Mouse (Mus musculus) heart, adult 2 months (tissue): ENCODE results near the gene Ace3. TPM values are rescaled to one million over a fixed set of nuclear protein-coding genes. Genes with fewer than 3 reads are reported as not detected.

ENCODE experiments used
- DNase-seq, 2 experiments: peaks; one replicate each; pipeline ENCODE4 v3.0.0; 2021
- H3K27ac ChIP-seq: fragments of 200-600 bp; 2 replicates; pipeline ENCODE4 v1.8.1; 2022
- H3K27me3 ChIP-seq: fragments of 200-500 bp; 2 replicates; pipeline ENCODE4 v1.6.1; 2012; ENCODE audit warnings: mild to moderate bottlenecking, low read length, inconsistent platforms, mixed read lengths; ENCODE audit not compliant: control insufficient read depth, insufficient read depth
- H3K36me3 ChIP-seq: fragments of 200-500 bp; 2 replicates; pipeline ENCODE4 v1.6.1; 2012; ENCODE audit warnings: low read length, inconsistent platforms; ENCODE audit not compliant: control insufficient read depth, insufficient read depth
- H3K4me1 ChIP-seq: fragments of 200-500 bp; 2 replicates; pipeline ENCODE4 v1.6.1; 2011; ENCODE audit warnings: low read length; ENCODE audit not compliant: control insufficient read depth, insufficient read depth
- H3K4me3 ChIP-seq: fragments of 200-600 bp; 2 replicates; pipeline ENCODE4 v1.8.1; 2022
- H3K79me2 ChIP-seq: fragments of 200-500 bp; replicated peaks from 2 replicates; pipeline ENCODE4 v1.6.1; 2012; ENCODE audit warnings: mild to moderate bottlenecking, inconsistent platforms, low read length, moderate library complexity, mixed read lengths; ENCODE audit not compliant: control insufficient read depth, insufficient read depth
- H3K9ac ChIP-seq: fragments of 200-500 bp; 2 replicates; pipeline ENCODE4 v1.6.1; 2012; ENCODE audit warnings: low read depth, mild to moderate bottlenecking, control low read depth, inconsistent platforms, low read length, mixed read lengths
- CTCF ChIP-seq: fragments of 200-600 bp; IDR thresholded peaks from 2 replicates; pipeline ENCODE4 v1.8.1; 2022; ENCODE audit warnings: antibody characterized with exemption, mild to moderate bottlenecking, moderate library complexity
- EP300 ChIP-seq: fragments of 200-500 bp; IDR thresholded peaks from 2 replicates; pipeline ENCODE4 v1.6.1; 2011; ENCODE audit warnings: low read depth, low read length, control low read depth; ENCODE audit not compliant: insufficient read depth
- POLR2A ChIP-seq: fragments of 200-500 bp; IDR thresholded peaks from 2 replicates; pipeline ENCODE4 v1.6.1; 2011; ENCODE audit warnings: mild to moderate bottlenecking, low read depth, low read length, control low read depth; ENCODE audit not compliant: insufficient read depth
- WGBS: fragments of 180-500 bp; shearing (Covaris S2); methylation state at CpG from one replicate; pipeline ENCODE4 v1.1.7; 2018; 5-methylcytosine and 5-hydroxymethylcytosine counted together
- intact Hi-C: fragments of 180-260 bp; cut with DNase I; formaldehyde crosslinking; loops from one replicate; pipeline ENCODE4 v1.15.1; 2025
- polyA plus RNA-seq: library from polyadenylated mRNA; depleted of rRNA; stranded (reverse); fragments of >200 nt; gene quantifications from 2 replicates; pipeline ENCODE4 v1.2.3, GENCODE M21; 2012; rRNA removed
- total RNA-seq, 2 experiments: library from RNA; stranded (reverse); gene quantifications; 2 replicates each; pipeline ENCODE4 v1.2.3; 2021

Ace3 gene
- total and polyA plus RNA-seq, 3 experiments, result not detected

- Histone ChIP-seq H3K79me2 (no peaks in the 10 kb centered on the region), H3K4me3 (no peak overlapping the region), H3K4me1 (no peaks in the 10 kb centered on the region), H3K9ac (no peak overlapping the region), H3K27ac (no peak overlapping the region), H3K27me3 (no peaks in the 10 kb centered on the region), H3K36me3 (no peaks in the 10 kb centered on the region)
- no peak for DNase-seq
- TF ChIP-seq CTCF, result no peak
- no peak for TF ChIP-seq POLR2A
- TF ChIP-seq EP300, result no peak
- 84% methylated on average over 2 of the region's 2 CpGs for WGBS
- intact Hi-C loops, result no loop called here
Observed at GRCm38 (mm10) chr11:106053921-106054320, 59.4 kb downstream of the Ace3 start.

GRCm38 (mm10) chr11:106054600-106054999 is 60.1 kb downstream of the Ace3 start:
- intact Hi-C loops, result no loop called here
- H3K27ac ChIP-seq, result no peak overlapping the region
- no peaks in the 10 kb centered on the region for H3K79me2 ChIP-seq
- H3K4me1 ChIP-seq, result no peaks in the 10 kb centered on the region
- no peak for TF ChIP-seq EP300
- TF ChIP-seq CTCF, result no peak
- no peak for TF ChIP-seq POLR2A
- no peaks in the 10 kb centered on the region for H3K36me3 ChIP-seq
- DNase-seq, result no peak
- H3K27me3 ChIP-seq, result no peaks in the 10 kb centered on the region
- H3K9ac ChIP-seq, result no peak overlapping the region
- 94% methylated on average over 8 of the region's 8 CpGs for WGBS
- no peak overlapping the region for H3K4me3 ChIP-seq

Other genes with a start within 250 kb of the Ace3 start
- 1 to 10 TPM; 8.2 to 8.5 TPM for gene Cyb561, start 41.3 kb upstream of the Ace3 start, total RNA-seq
- 17.0 and 17.6 TPM in 2 replicates for gene Cyb561, start 41.3 kb upstream of the Ace3 start, polyA plus RNA-seq
- 10 to 100 TPM; 18.8 to 23.7 TPM for gene Ace, start 26.7 kb upstream of the Ace3 start, total RNA-seq
- gene Ace, start 26.7 kb upstream of the Ace3 start, polyA plus RNA-seq, result 34.4 and 42.1 TPM in 2 replicates
- gene Kcnh6, start 13.4 kb downstream of the Ace3 start, total RNA-seq, result not detected
- gene Kcnh6, start 13.4 kb downstream of the Ace3 start, polyA plus RNA-seq, result 0.26 and 0.39 TPM in 2 replicates
- gene Dcaf7, start 42.2 kb downstream of the Ace3 start, total RNA-seq, result 10 to 100 TPM; 36.5 to 39.2 TPM
- 28.9 and 48.7 TPM in 2 replicates for gene Dcaf7, start 42.2 kb downstream of the Ace3 start, polyA plus RNA-seq
- 10 to 100 TPM; 56.4 to 59.6 TPM for gene Taco1, start 71.4 kb downstream of the Ace3 start, total RNA-seq
- gene Taco1, start 71.4 kb downstream of the Ace3 start, polyA plus RNA-seq, result 32.8 and 45.3 TPM in 2 replicates
- 10 to 100 TPM; 36.0 to 38.9 TPM for gene Map3k3, start 89.9 kb downstream of the Ace3 start, total RNA-seq
- 25.1 and 39.8 TPM in 2 replicates for gene Map3k3, start 89.9 kb downstream of the Ace3 start, polyA plus RNA-seq
- gene Gm10840, start 166.2 kb downstream of the Ace3 start, total RNA-seq, result not detected
- gene Gm10840, start 166.2 kb downstream of the Ace3 start, polyA plus RNA-seq, result not detected in 2 replicates
- 1 to 10 TPM; 3.6 to 4.7 TPM for gene Limd2, start 166.2 kb downstream of the Ace3 start, total RNA-seq
- gene Limd2, start 166.2 kb downstream of the Ace3 start, polyA plus RNA-seq, result 10.0 and 11.5 TPM in 2 replicates
- 1 to 10 TPM; 6.2 to 7.0 TPM for gene Strada, start 207.5 kb downstream of the Ace3 start, total RNA-seq
- gene Strada, start 207.5 kb downstream of the Ace3 start, polyA plus RNA-seq, result 16.9 and 21.8 TPM in 2 replicates
- 10 to 100 TPM; 78.1 to 82.2 TPM for gene Ccdc47, start 221.7 kb downstream of the Ace3 start, total RNA-seq
- 23.7 and 47.4 TPM in 2 replicates for gene Ccdc47, start 221.7 kb downstream of the Ace3 start, polyA plus RNA-seq
- 10 to 100 TPM; 23.5 to 27.5 TPM for gene Ddx42, start 222.3 kb downstream of the Ace3 start, total RNA-seq
- gene Ddx42, start 222.3 kb downstream of the Ace3 start, polyA plus RNA-seq, result 6.0 and 11.9 TPM in 2 replicates